Mouse (Mus musculus): ENCODE measurements at regions not wholly inside any gene's neighbourhood (a gene's known extent, or its start where the extent isn't known, plus 50 kb on each side); places are given as distances from the start of the nearest gene placed in this dataset.

DNA sequence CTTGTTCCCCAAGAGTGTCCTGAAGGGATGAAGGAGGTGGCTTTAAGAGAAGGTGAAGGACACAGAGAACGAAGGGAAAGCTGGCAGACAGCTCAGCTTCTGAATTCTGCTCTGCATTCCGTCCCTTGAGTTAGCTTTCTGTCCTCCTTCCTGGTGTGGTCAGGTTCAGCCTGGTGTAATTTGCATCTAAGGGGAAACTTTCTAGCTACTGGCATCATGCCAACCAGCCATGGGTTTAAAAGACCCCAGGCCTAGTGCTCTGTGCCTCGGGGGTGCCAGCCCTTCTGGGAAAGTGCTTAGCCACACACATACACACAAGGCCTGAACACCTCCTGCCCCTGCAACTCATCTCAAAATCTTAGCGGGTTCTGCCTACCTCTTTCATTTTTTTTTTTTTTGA, 246.9 kb downstream of the Fgf9 start:
- ATAC-seq (ENCODE audit: insufficient read depth) (no peak), DNase-seq (ENCODE audit: low read depth in 3 of 3, low spot score in 3 of 3) (no peak)
- Histone ChIP-seq H3K9ac (replicated peaks) (no peak overlapping the region), H3K27ac (no peak overlapping the region), H3K9me3 (ENCODE audit: control insufficient read depth, low read length) (no peaks in the 10 kb centered on the region), H3K4me3 (ENCODE audit: insufficient read depth in 1 of 2, low read depth in 2 of 2, low read length in 2 of 2) (no peak overlapping the region), H3K4me2 (ENCODE audit: low read depth) (no peak overlapping the region), H3K27me3 (ENCODE audit: control insufficient read depth, insufficient read depth, low read length) (no peaks in the 10 kb centered on the region), H3K36me3 (replicated peaks; ENCODE audit: control insufficient read depth, insufficient read depth, low read depth) (no peaks in the 10 kb centered on the region), H3K4me1 (replicated peaks; ENCODE audit: control insufficient read depth in 2 of 2, insufficient read depth in 2 of 2, low read length in 1 of 2) (no peaks in the 10 kb centered on the region)
- WGBS (ENCODE audit: insufficient replicate concordance), result 42% methylated on average over 4 of the region's 4 CpGs
- no peak for TF ChIP-seq CTCF (IDR thresholded peaks at IDR 0.05; ENCODE audit: low read depth)
- TF ChIP-seq EP300 (IDR thresholded peaks at IDR 0.05; ENCODE audit: low read depth), result no peak

DNA sequence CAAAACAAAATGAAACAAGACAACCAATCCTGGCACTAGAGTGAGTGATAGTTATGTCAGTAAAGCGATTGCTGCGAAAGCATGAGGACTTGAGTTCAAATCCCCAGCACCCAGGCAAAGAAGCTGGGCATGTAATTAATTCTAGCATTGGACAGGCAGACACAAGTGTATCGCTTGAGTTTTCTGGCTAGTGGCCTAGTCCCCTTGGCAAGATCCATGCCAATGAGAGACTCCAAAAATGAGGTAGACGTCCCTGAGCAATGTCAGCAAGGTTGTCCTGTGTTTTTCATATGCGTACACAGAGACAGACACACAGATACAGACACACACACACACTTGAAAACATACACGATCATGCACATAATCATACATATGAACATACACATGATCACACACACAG, 237.3 kb downstream of the Fgf9 start:
- no peaks in the 10 kb centered on the region for H3K4me1 ChIP-seq (replicated peaks; ENCODE audit: control insufficient read depth in 2 of 2, insufficient read depth in 2 of 2, low read length in 1 of 2)
- H3K27me3 ChIP-seq (ENCODE audit: control insufficient read depth, insufficient read depth, low read length), result no peaks in the 10 kb centered on the region
- no peak overlapping the region for H3K4me2 ChIP-seq (ENCODE audit: low read depth)
- ATAC-seq (ENCODE audit: insufficient read depth) (no peak), DNase-seq (ENCODE audit: low read depth in 3 of 3, low spot score in 3 of 3) (no peak)
- H3K9ac ChIP-seq (replicated peaks), result no peak overlapping the region
- H3K36me3 ChIP-seq (replicated peaks; ENCODE audit: control insufficient read depth, insufficient read depth, low read depth), result no peaks in the 10 kb centered on the region
- no peak for TF ChIP-seq EP300 (IDR thresholded peaks at IDR 0.05; ENCODE audit: low read depth)
- TF ChIP-seq CTCF (IDR thresholded peaks at IDR 0.05; ENCODE audit: low read depth), result no peak
- no peak overlapping the region for H3K27ac ChIP-seq
- H3K4me3 ChIP-seq (ENCODE audit: insufficient read depth in 1 of 2, low read depth in 2 of 2, low read length in 2 of 2), result no peak overlapping the region
- WGBS (ENCODE audit: insufficient replicate concordance), result 70% methylated on average over 6 of the region's 6 CpGs
- H3K9me3 ChIP-seq (ENCODE audit: control insufficient read depth, low read length), result no peaks in the 10 kb centered on the region

DNA sequence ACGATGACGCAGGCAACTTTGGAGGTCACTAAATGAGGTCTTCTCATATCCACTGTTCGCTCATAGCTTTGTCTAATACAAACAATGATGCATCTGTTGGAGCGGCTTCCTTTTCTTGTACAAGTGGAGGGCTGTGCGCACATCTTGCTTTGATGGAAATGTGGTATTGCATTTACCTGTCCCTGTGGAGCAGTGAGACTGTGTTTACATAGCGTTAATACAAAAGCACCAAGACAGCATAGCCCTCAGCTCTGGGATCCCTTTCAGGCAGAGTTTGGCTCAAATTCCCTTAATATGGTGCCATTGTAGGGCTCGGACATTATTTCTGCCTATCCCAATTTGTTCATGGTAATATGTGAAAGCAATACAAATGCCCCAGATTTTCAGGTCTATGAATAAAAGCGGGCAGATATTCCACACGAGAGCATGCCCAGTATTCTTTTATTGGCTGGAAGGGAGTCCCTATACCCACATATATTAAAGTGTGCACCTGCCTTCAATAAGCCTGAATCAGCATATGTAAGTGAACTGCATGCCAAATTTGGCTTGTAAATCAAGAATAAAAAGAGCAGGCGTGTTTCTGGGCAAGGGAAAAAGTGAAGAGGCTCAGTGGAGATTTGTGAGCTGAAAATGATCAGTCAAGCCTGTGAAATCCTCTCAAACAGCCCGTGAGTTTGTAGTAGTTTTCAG, 236.6 kb downstream of the Fgf9 start:
- no peak for ATAC-seq (ENCODE audit: insufficient read depth)
- H3K4me1 ChIP-seq (replicated peaks; ENCODE audit: control insufficient read depth in 2 of 2, insufficient read depth in 2 of 2, low read length in 1 of 2), result no peaks in the 10 kb centered on the region
- no peak overlapping the region for H3K4me3 ChIP-seq (ENCODE audit: insufficient read depth in 1 of 2, low read depth in 2 of 2, low read length in 2 of 2)
- H3K27me3 ChIP-seq (ENCODE audit: control insufficient read depth, insufficient read depth, low read length), result no peaks in the 10 kb centered on the region
- H3K36me3 ChIP-seq (replicated peaks; ENCODE audit: control insufficient read depth, insufficient read depth, low read depth), result no peaks in the 10 kb centered on the region
- WGBS (ENCODE audit: insufficient replicate concordance), result 57% methylated on average over 11 of the region's 11 CpGs
- H3K4me2 ChIP-seq (ENCODE audit: low read depth), result no peak overlapping the region
- TF ChIP-seq CTCF (IDR thresholded peaks at IDR 0.05; ENCODE audit: low read depth) (no peak), EP300 (IDR thresholded peaks at IDR 0.05; ENCODE audit: low read depth) (no peak)
- H3K27ac ChIP-seq, result no peak overlapping the region
- DNase-seq (ENCODE audit: low read depth in 3 of 3, low spot score in 3 of 3), result no peak
- no peak overlapping the region for H3K9ac ChIP-seq (replicated peaks)
- no peaks in the 10 kb centered on the region for H3K9me3 ChIP-seq (ENCODE audit: control insufficient read depth, low read length)

DNA sequence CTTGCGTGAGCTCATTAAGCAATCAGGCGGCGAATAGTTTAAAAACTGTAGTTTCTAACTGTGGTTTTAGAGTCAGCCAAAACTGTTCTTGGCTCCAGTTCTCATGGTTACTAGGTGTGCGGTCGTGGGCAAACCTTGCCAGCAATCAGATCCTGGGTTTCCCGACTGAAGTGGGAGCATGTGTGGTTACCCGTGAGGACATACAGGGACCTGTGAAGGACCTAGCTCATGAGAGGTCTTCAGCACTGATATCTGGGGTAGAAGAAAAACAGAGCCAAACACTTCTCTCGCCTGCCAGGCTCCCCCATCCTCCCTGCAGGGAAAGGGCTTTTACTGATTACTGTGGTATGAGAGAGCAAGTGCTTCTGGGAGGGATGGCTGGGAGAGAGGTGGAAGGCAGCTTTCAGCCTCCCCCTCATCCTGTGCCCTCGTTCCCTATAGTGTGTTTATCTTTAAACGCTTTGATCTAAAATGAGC, 230.1 kb downstream of the Fgf9 start:
- no peak overlapping the region for H3K4me2 ChIP-seq (ENCODE audit: low read depth)
- H3K9ac ChIP-seq (replicated peaks), result no peak overlapping the region
- 58% methylated on average over 10 of the region's 10 CpGs for WGBS (ENCODE audit: insufficient replicate concordance)
- H3K9me3 ChIP-seq (ENCODE audit: control insufficient read depth, low read length), result no peaks in the 10 kb centered on the region
- no peaks in the 10 kb centered on the region for H3K36me3 ChIP-seq (replicated peaks; ENCODE audit: control insufficient read depth, insufficient read depth, low read depth)
- H3K27ac ChIP-seq, result no peak overlapping the region
- no peak for TF ChIP-seq CTCF (IDR thresholded peaks at IDR 0.05; ENCODE audit: low read depth)
- no peak for TF ChIP-seq EP300 (IDR thresholded peaks at IDR 0.05; ENCODE audit: low read depth)
- ATAC-seq (ENCODE audit: insufficient read depth), result no peak
- H3K27me3 ChIP-seq (ENCODE audit: control insufficient read depth, insufficient read depth, low read length), result no peaks in the 10 kb centered on the region
- DNase-seq (ENCODE audit: low read depth in 3 of 3, low spot score in 3 of 3), result no peak
- no peaks in the 10 kb centered on the region for H3K4me1 ChIP-seq (replicated peaks; ENCODE audit: control insufficient read depth in 2 of 2, insufficient read depth in 2 of 2, low read length in 1 of 2)
- H3K4me3 ChIP-seq (ENCODE audit: insufficient read depth in 1 of 2, low read depth in 2 of 2, low read length in 2 of 2), result no peak overlapping the region

DNA sequence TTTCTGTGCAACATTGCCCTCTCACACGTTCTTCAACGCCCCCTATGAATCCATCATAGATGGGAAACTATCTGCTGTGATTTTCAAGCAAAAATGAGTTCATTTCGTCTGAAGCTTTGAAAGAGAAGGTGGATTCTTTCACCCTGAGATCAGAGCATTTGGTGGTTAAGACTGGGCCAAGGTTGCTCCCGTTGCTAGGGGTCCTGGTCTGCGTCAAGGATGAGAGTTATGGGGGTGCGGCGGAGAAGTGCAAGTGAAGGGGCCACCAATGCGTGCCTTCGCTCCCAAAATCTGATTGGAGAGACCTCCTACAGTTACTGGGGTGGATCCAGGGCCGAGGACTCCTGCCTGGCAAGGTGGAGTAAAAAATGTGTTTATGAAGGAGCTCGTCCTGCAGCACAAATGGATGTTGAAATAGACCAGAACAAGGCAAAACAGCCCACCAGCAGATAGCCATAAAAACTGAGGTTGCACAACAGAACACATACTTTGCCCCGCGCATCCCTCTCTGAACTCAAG, 215.7 kb downstream of the Fgf9 start:
- no peak overlapping the region for H3K27ac ChIP-seq
- H3K4me3 ChIP-seq (ENCODE audit: insufficient read depth in 1 of 2, low read depth in 2 of 2, low read length in 2 of 2), result no peak overlapping the region
- H3K9me3 ChIP-seq (ENCODE audit: control insufficient read depth, low read length), result no peaks in the 10 kb centered on the region
- no peak for TF ChIP-seq CTCF (IDR thresholded peaks at IDR 0.05; ENCODE audit: low read depth)
- no peak for TF ChIP-seq EP300 (IDR thresholded peaks at IDR 0.05; ENCODE audit: low read depth)
- H3K9ac ChIP-seq (replicated peaks), result no peak overlapping the region
- no peaks in the 10 kb centered on the region for H3K27me3 ChIP-seq (ENCODE audit: control insufficient read depth, insufficient read depth, low read length)
- no peaks in the 10 kb centered on the region for H3K4me1 ChIP-seq (replicated peaks; ENCODE audit: control insufficient read depth in 2 of 2, insufficient read depth in 2 of 2, low read length in 1 of 2)
- H3K36me3 ChIP-seq (replicated peaks; ENCODE audit: control insufficient read depth, insufficient read depth, low read depth), result no peaks in the 10 kb centered on the region
- H3K4me2 ChIP-seq (ENCODE audit: low read depth), result no peak overlapping the region
- DNase-seq (ENCODE audit: low read depth in 3 of 3, low spot score in 3 of 3) (no peak), ATAC-seq (ENCODE audit: insufficient read depth) (no peak)
- WGBS (ENCODE audit: insufficient replicate concordance), result 63% methylated on average over 13 of the region's 13 CpGs
